Mouse (Mus musculus) heart, adult 2 months (tissue): ENCODE data around the gene Ttll11.

Experiments
- CTCF ChIP-seq: fragments of 200-600 bp; IDR thresholded peaks from 2 replicates; pipeline ENCODE4 v1.8.1; 2022; ENCODE audit warnings: antibody characterized with exemption, mild to moderate bottlenecking, moderate library complexity
- EP300 ChIP-seq: fragments of 200-500 bp; IDR thresholded peaks from 2 replicates; pipeline ENCODE4 v1.6.1; 2011; ENCODE audit warnings: low read depth, low read length, control low read depth; ENCODE audit not compliant: insufficient read depth
- POLR2A ChIP-seq: fragments of 200-500 bp; IDR thresholded peaks from 2 replicates; pipeline ENCODE4 v1.6.1; 2011; ENCODE audit warnings: mild to moderate bottlenecking, low read depth, low read length, control low read depth; ENCODE audit not compliant: insufficient read depth

DNA sequence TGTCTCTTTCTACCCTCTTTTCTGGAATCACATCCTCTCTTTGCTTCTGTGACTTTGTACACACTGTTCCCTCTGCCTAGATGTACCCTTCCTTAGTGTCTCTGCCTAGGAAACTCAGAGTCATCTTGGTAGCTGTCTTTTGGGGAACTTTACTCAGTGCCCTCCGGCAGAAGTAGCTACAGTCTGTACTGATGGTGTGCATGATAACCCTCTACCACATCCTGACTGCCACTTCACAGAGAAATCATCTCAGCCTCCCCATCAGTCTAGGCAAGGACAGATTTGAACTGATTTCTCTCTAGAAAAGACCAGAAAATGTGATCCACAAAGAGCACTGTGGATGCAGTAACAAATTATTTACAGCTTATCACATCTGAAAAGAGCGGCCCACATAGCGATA is 2.2 kb upstream of the Ttll11 start:
- TF ChIP-seq POLR2A (no peak), CTCF (no peak), EP300 (no peak)
